Mouse (Mus musculus) G1E-ER4 (cell line): ENCODE data around the gene Sptb. TPM values are rescaled to one million over a fixed set of nuclear protein-coding genes. Genes with fewer than 3 reads are reported as not detected.

Source experiments
- GATA1 ChIP-seq: IDR thresholded peaks from one replicate; pipeline ENCODE4 v1.8.0; 2012; ENCODE audit warnings: low read length, inconsistent platforms
- polyA plus RNA-seq: library from polyadenylated mRNA; stranded (reverse); fragments of >175 nt; gene quantifications from 2 replicates; pipeline ENCODE4 v1.2.3, GENCODE M21; 2012

Gene Sptb
- polyA plus RNA-seq, 1 experiment: 114 TPM

- TF ChIP-seq GATA1: no peak
Measured at GRCm38 (mm10) chr12:76684493-76684892, 25.9 kb downstream of the Sptb start.

- TF ChIP-seq GATA1: no peak
Measured at GRCm38 (mm10) chr12:76681937-76682336, 28.4 kb downstream of the Sptb start.

GRCm38 (mm10) chr12:76677068-76677467 is 33.3 kb downstream of the Sptb start:
- no peak for TF ChIP-seq GATA1

GRCm38 (mm10) chr12:76676477-76676876 is 33.9 kb downstream of the Sptb start:
- no peak for TF ChIP-seq GATA1

- TF ChIP-seq GATA1: no peak
Measured at GRCm38 (mm10) chr12:76675364-76675763, 35.0 kb downstream of the Sptb start.

GRCm38 (mm10) chr12:76673794-76674222 is 36.5 kb downstream of the Sptb start:
- peak; percentile 98 for TF ChIP-seq GATA1

- no peak for TF ChIP-seq GATA1
Measured at GRCm38 (mm10) chr12:76672008-76672407, 38.3 kb downstream of the Sptb start.

GRCm38 (mm10) chr12:76670533-76671086 is 39.7 kb downstream of the Sptb start:
- peak; percentile 87 for TF ChIP-seq GATA1

GRCm38 (mm10) chr12:76669956-76670530 is 40.3 kb downstream of the Sptb start:
- TF ChIP-seq GATA1: no peak

GRCm38 (mm10) chr12:76668654-76669419 is 41.5 kb downstream of the Sptb start:
- TF ChIP-seq GATA1: no peak

GRCm38 (mm10) chr12:76651788-76652345 is 58.5 kb downstream of the Sptb start:
- TF ChIP-seq GATA1: no peak

GRCm38 (mm10) chr12:76649708-76650687 is 60.3 kb downstream of the Sptb start:
- TF ChIP-seq GATA1: no peak

GRCm38 (mm10) chr12:76645222-76646110 is 64.9 kb downstream of the Sptb start:
- no peak for TF ChIP-seq GATA1

GRCm38 (mm10) chr12:76643679-76644078 is 66.7 kb downstream of the Sptb start:
- TF ChIP-seq GATA1: no peak

GRCm38 (mm10) chr12:76642616-76643015 is 67.7 kb downstream of the Sptb start:
- no peak for TF ChIP-seq GATA1
